19 mouse cellular contexts compared by ENCODE assay signal in genomic region chr1:64944746-64945145, GRCm38 (mm10).
"Had no signal": no experiment of that assay in that cellular context is flagged by ENCODE, and none has a peak within 500 bp of the region (broad histone marks: within the 10 kb centered on the region; RNA-seq: fewer than 3 reads in every experiment).

No protein-coding gene starts in this region.

- H3K4me2 ChIP-seq: limb, embryonic 12.5 days; limb, embryonic 15.5 days; liver, embryonic 11.5 days; lung, embryonic 14.5 days; midbrain, embryonic 11.5 days; neural tube, embryonic 12.5 days; neural tube, embryonic 15.5 days had no signal

- ATAC-seq: liver, postnatal 0 days; lung, postnatal 0 days had no signal

- H3K4me1 ChIP-seq: limb, embryonic 12.5 days; neural tube, embryonic 12.5 days; neural tube, embryonic 15.5 days had no signal

- DNase-seq: kidney, adult 18-20 months; kidney, adult 9 months; kidney, postnatal 14 days; kidney, postnatal 4 days; left cerebral cortex, postnatal 4 days; liver, postnatal 0 days; lung, embryonic 14.5 days; lung, postnatal 36 days; midbrain, embryonic 14.5 days; thymus, adult 18-20 months; thymus, postnatal 36 days had no signal

- H3K9ac ChIP-seq: limb, embryonic 12.5 days; limb, embryonic 15.5 days; liver, embryonic 14.5 days; liver, postnatal 0 days; lung, embryonic 14.5 days; neural tube, embryonic 12.5 days; neural tube, embryonic 15.5 days had no signal

- H3K27ac ChIP-seq: limb, embryonic 12.5 days; limb, embryonic 15.5 days; liver, embryonic 14.5 days; neural tube, embryonic 12.5 days; neural tube, embryonic 15.5 days had no signal

- H3K9me3 ChIP-seq: limb, embryonic 15.5 days; neural tube, embryonic 12.5 days; neural tube, embryonic 15.5 days had no signal

- H3K4me3 ChIP-seq: limb, embryonic 12.5 days; limb, embryonic 15.5 days; neural tube, embryonic 12.5 days; neural tube, embryonic 15.5 days had no signal

- H3K27me3 ChIP-seq: limb, embryonic 12.5 days; limb, embryonic 15.5 days; neural tube, embryonic 12.5 days; neural tube, embryonic 15.5 days had no signal

- H3K36me3 ChIP-seq: limb, embryonic 15.5 days had no signal
